Comparison of ENCODE assay signal across 8 mouse cellular contexts in genomic region chr1:58358958-58359901, GRCm38 (mm10). TPM values are rescaled to one million over a fixed set of nuclear protein-coding genes. Genes with fewer than 3 reads are reported as not detected.
A peak's percentile ranks its signal among the peaks of the same experiment; 100 is the strongest.
DNase-seq lines count a peak whose midpoint lies in the region; ATAC-seq lines count a peak whose summit lies in the region.
"Had no signal": no experiment of that assay in that cellular context is flagged by ENCODE, and none has a peak within 500 bp of the region (broad histone marks: within the 10 kb centered on the region; RNA-seq: fewer than 3 reads in every experiment).

No protein-coding gene starts in this region.

- 89% methylated on average over 19 of the region's 19 CpGs for WGBS in forebrain, embryonic 10.5 days
- 65% methylated on average over 19 of the region's 19 CpGs for WGBS in neural tube, embryonic 15.5 days

- H3K4me2 ChIP-seq in neural tube, embryonic 15.5 days: no peak overlapping the region

- H3K36me3 ChIP-seq in forebrain, embryonic 10.5 days (replicated peaks): no peaks in the 10 kb centered on the region
- H3K36me3 ChIP-seq in neural tube, embryonic 15.5 days: no peaks in the 10 kb centered on the region

- peaks cover 4% of the 10 kb centered on the region; the same call in 1 of the 2 replicates for H3K9me3 ChIP-seq in forebrain, embryonic 10.5 days
- H3K9me3 ChIP-seq in neural tube, embryonic 15.5 days (replicated peaks): no peaks in the 10 kb centered on the region

- peak; percentile 60 for DNase-seq in MN1 (ENCODE audit: low spot score)
- DNase-seq in adrenal gland, postnatal 10 days: peak; percentile 75
- peak; percentile 58 to 61 for DNase-seq in heart, adult 9 months (ENCODE audit: low spot score in 2 of 2)
- peak; percentile 35 to 73 for DNase-seq in left cerebral cortex, adult 9 months (ENCODE audit: low spot score in 2 of 2)
- peak; percentile 65 for DNase-seq in skeletal muscle tissue, adult 2 months (ENCODE audit: low read depth, low spot score)
- no peak for DNase-seq in forebrain, embryonic 10.5 days (ENCODE audit: extremely low spot score, low spot score)

- no peak for ATAC-seq in neural tube, embryonic 15.5 days (ENCODE audit: low FRiP score)

- no peaks in the 10 kb centered on the region for H3K27me3 ChIP-seq in forebrain, embryonic 10.5 days (ENCODE audit: poor library complexity, severe bottlenecking)
- H3K27me3 ChIP-seq in neural tube, embryonic 15.5 days (replicated peaks): no peaks in the 10 kb centered on the region

- no peak overlapping the region for H3K4me3 ChIP-seq in forebrain, embryonic 10.5 days
- H3K4me3 ChIP-seq in neural tube, embryonic 15.5 days (replicated peaks): no peak overlapping the region
- H3K4me3 ChIP-seq: erythroblast, embryonic 14.5 days had no signal

- no peak overlapping the region for H3K27ac ChIP-seq in forebrain, embryonic 10.5 days
- no peak overlapping the region for H3K27ac ChIP-seq in neural tube, embryonic 15.5 days (replicated peaks)

- 0 out of 2 replicates have a peak, but pooled peaks cover 2% of the 10 kb centered on the region for H3K4me1 ChIP-seq in forebrain, embryonic 10.5 days
- H3K4me1 ChIP-seq in neural tube, embryonic 15.5 days: no peaks in the 10 kb centered on the region

- H3K9ac ChIP-seq in neural tube, embryonic 15.5 days (replicated peaks): no peak overlapping the region

RNA-seq across cellular contexts. Expression of gene Bzw1, which starts 33.5 kb away (rescaled TPM):
- total RNA-seq in adrenal gland, postnatal 10 days (2021): 100 to 1,000 TPM; 151 to 169 TPM
- 460 and 478 TPM in 2 replicates for polyA plus RNA-seq in forebrain, embryonic 10.5 days (2016; fragmentation: Nextera tagmentation; extraction: Ambion mirVana)
- polyA plus RNA-seq in neural tube, embryonic 15.5 days (2015; fragmentation: Nextera tagmentation; extraction: Ambion mirVana): 300 and 314 TPM in 2 replicates
